8 mouse cellular contexts compared by ENCODE assay signal in genomic region chr7:79715187-79715981, GRCm38 (mm10). TPM values are rescaled to one million over a fixed set of nuclear protein-coding genes. Genes with fewer than 3 reads are reported as not detected.
DNase-seq lines count a peak whose midpoint lies in the region; ATAC-seq and TF ChIP-seq lines count a peak whose summit lies in the region.

Gene Kif7 (minus strand): TSS chr7:79715720.

- ATAC-seq in lung, embryonic 14.5 days (ENCODE audit: insufficient read depth), result peak; percentile 94

- TF ChIP-seq POLR2A in olfactory bulb, adult 2 months (IDR thresholded peaks at IDR 0.05; ENCODE audit: insufficient read depth, low read depth, low read length), result no peak

- peak within 1 kb of the TSS; percentile 71 for H3K9ac ChIP-seq in lung, embryonic 14.5 days

- no peak within 1 kb of the TSS for H3K27ac ChIP-seq in lung, embryonic 14.5 days (ENCODE audit: low read depth)
- H3K27ac ChIP-seq in olfactory bulb, adult 2 months (ENCODE audit: insufficient read depth, low read depth, low read length), result no peak within 1 kb of the TSS

- TF ChIP-seq CTCF in lung, embryonic 14.5 days (IDR thresholded peaks at IDR 0.05; ENCODE audit: low read depth), result no peak
- no peak for TF ChIP-seq CTCF in olfactory bulb, adult 2 months (IDR thresholded peaks at IDR 0.05; ENCODE audit: insufficient read depth, low read depth, low read length)

- H3K4me3 ChIP-seq in lung, embryonic 14.5 days (ENCODE audit: low read depth, low read length), result peak within 1 kb of the TSS; percentile 85
- H3K4me3 ChIP-seq in olfactory bulb, adult 2 months (ENCODE audit: insufficient read depth, low read depth, low read length), result peak within 1 kb of the TSS; percentile 80

- no peaks in the 10 kb centered on the region for H3K9me3 ChIP-seq in lung, embryonic 14.5 days (ENCODE audit: low read depth, low read length)

- WGBS in lung, embryonic 14.5 days, result under 1% methylated on average over 43 of the region's 55 CpGs
- WGBS in olfactory bulb, adult 2 months, result 1% methylated on average over 54 of the region's 55 CpGs

- DNase-seq in B cell, adult 2 months, result peak; percentile 34 to 40
- DNase-seq in Muller cell, postnatal 12 days (ENCODE audit: inconsistent ontology term), result peak; percentile 95
- DNase-seq in embryo, embryonic 11.5 days (ENCODE audit: low read depth, low spot score), result peak; percentile 83
- DNase-seq in heart, adult 9 months (ENCODE audit: low spot score in 2 of 2), result peak; percentile 78 to 82
- DNase-seq in kidney, adult 8-10 months, result peak; percentile 59 to 65
- peak; percentile 92 for DNase-seq in lung, embryonic 14.5 days
- DNase-seq in urinary bladder, adult 2 months (ENCODE audit: low spot score), result peak; percentile 54

- peak within 1 kb of the TSS; percentile 79 for H3K4me2 ChIP-seq in lung, embryonic 14.5 days

- peaks cover 12% of the 10 kb centered on the region; the same call in 1 of the 2 replicates for H3K27me3 ChIP-seq in lung, embryonic 14.5 days (ENCODE audit: insufficient read depth, low read length)

- no peaks in the 10 kb centered on the region for H3K4me1 ChIP-seq in lung, embryonic 14.5 days (ENCODE audit: insufficient read depth)
- peaks cover 25% of the 10 kb centered on the region for H3K4me1 ChIP-seq in olfactory bulb, adult 2 months (ENCODE audit: control insufficient read depth, insufficient read depth, low read length)

- H3K36me3 ChIP-seq in lung, embryonic 14.5 days (ENCODE audit: insufficient read depth), result peaks cover 4% of the 10 kb centered on the region; the same call in 1 of the 2 replicates

RNA-seq across cellular contexts. Expression of gene Kif7, which starts in this region (rescaled TPM):
- 6.1 and 7.6 TPM in 2 replicates for polyA plus RNA-seq in lung, embryonic 14.5 days (2014; fragmentation: Nextera tagmentation; extraction: Ambion mirVana)
- not detected in 2 replicates for polyA plus RNA-seq in olfactory bulb, adult 2 months (2012; ENCODE audit: insufficient read depth, insufficient read length, low replicate concordance, missing spikeins)
- 4.3 TPM in 2 replicates for polyA plus RNA-seq in urinary bladder, adult 2 months (2012; rRNA removed)

Comparison
In these comparisons a context has a peak if more than half of its experiments do, and no peak if none do; other contexts are left out.
1. DNase-seq: peak in every context shown above with its lines; median percentile 95 in Muller cell, postnatal 12 days; 92 in lung, embryonic 14.5 days; 83 in embryo, embryonic 11.5 days; 80 in heart, adult 9 months; 62 in kidney, adult 8-10 months; 54 in urinary bladder, adult 2 months; 37 in B cell, adult 2 months.